Mouse (Mus musculus): Measurements from ENCODE around the gene Farp1. TPM values are rescaled to one million over a fixed set of nuclear protein-coding genes. Genes with fewer than 3 reads are reported as not detected.
"Not testable (repeated sequence)": the region's sequence is repeated elsewhere in the genome, so short reads cannot be mapped to it uniquely, and the experiment has no call there.

Gene Farp1
- polyA plus RNA-seq, 1 experiment from 2014 or later = 24.8 TPM

- ATAC-seq (ENCODE audit: low FRiP score) = no peak
- H3K27me3 ChIP-seq = peaks cover 24% of the 10 kb centered on the region
- no peaks in the 10 kb centered on the region for H3K36me3 ChIP-seq
- H3K4me2 ChIP-seq = peak overlapping the region; percentile 86
- peak overlapping the region; percentile 85 for H3K4me3 ChIP-seq
- peaks cover 35% of the 10 kb centered on the region for H3K4me1 ChIP-seq (replicated peaks)
- H3K9me3 ChIP-seq = no peaks in the 10 kb centered on the region
- WGBS = 4% methylated on average over 19 of the region's 19 CpGs
- peak overlapping the region; percentile 94 for H3K9ac ChIP-seq
- peak overlapping the region; percentile 76 for H3K27ac ChIP-seq
Observed at GRCm38 (mm10) chr14:121036612-121037221, 1.7 kb downstream of the Farp1 start.

GRCm38 (mm10) chr14:121037276-121037675 is 2.3 kb downstream of the Farp1 start:
- peak overlapping the region; percentile 76 for H3K27ac ChIP-seq
- peaks cover 35% of the 10 kb centered on the region for H3K4me1 ChIP-seq (replicated peaks)
- no peaks in the 10 kb centered on the region for H3K9me3 ChIP-seq
- H3K9ac ChIP-seq = peak overlapping the region; percentile 94
- peaks cover 24% of the 10 kb centered on the region for H3K27me3 ChIP-seq
- no peaks in the 10 kb centered on the region for H3K36me3 ChIP-seq
- ATAC-seq (ENCODE audit: low FRiP score) = no peak
- WGBS = 33% methylated on average over 7 of the region's 7 CpGs
- H3K4me2 ChIP-seq = peak overlapping the region; percentile 86
- H3K4me3 ChIP-seq = peak overlapping the region; percentile 85

- Histone ChIP-seq H3K27ac (no peak overlapping the region), H3K4me1 (replicated peaks) (peaks cover 35% of the 10 kb centered on the region), H3K4me3 (no peak overlapping the region), H3K4me2 (peak overlapping the region; percentile 86; the same call in 1 of the 2 replicates), H3K36me3 (no peaks in the 10 kb centered on the region), H3K9ac (no peak overlapping the region), H3K9me3 (no peaks in the 10 kb centered on the region), H3K27me3 (peaks cover 10% of the 10 kb centered on the region)
- ATAC-seq (ENCODE audit: low FRiP score) = no peak
- 57% methylated on average over 5 of the region's 5 CpGs for WGBS
Observed at GRCm38 (mm10) chr14:121038676-121039075, 3.7 kb downstream of the Farp1 start.

- no peak for ATAC-seq (ENCODE audit: low FRiP score)
- H3K4me2 ChIP-seq = no peak overlapping the region
- no peak overlapping the region for H3K4me3 ChIP-seq
- H3K9ac ChIP-seq = no peak overlapping the region
- H3K27ac ChIP-seq = no peak overlapping the region
- H3K4me1 ChIP-seq (replicated peaks) = peaks cover 14% of the 10 kb centered on the region
- 82% methylated on average over 3 of the region's 3 CpGs for WGBS
- no peaks in the 10 kb centered on the region for H3K27me3 ChIP-seq
- H3K9me3 ChIP-seq = no peaks in the 10 kb centered on the region
- H3K36me3 ChIP-seq = peaks cover 6% of the 10 kb centered on the region; the same call in 1 of the 2 replicates
Observed at GRCm38 (mm10) chr14:121044145-121044544, 9.1 kb downstream of the Farp1 start.

GRCm38 (mm10) chr14:121046313-121046961 is 11.4 kb downstream of the Farp1 start:
- peaks cover 6% of the 10 kb centered on the region; the same call in 1 of the 2 replicates for H3K36me3 ChIP-seq
- peak overlapping the region; percentile 30; the same call in 1 of the 2 replicates for H3K27ac ChIP-seq
- H3K4me3 ChIP-seq = no peak overlapping the region
- no peaks in the 10 kb centered on the region for H3K27me3 ChIP-seq
- no peak for ATAC-seq (ENCODE audit: low FRiP score)
- no peak overlapping the region for H3K9ac ChIP-seq
- H3K9me3 ChIP-seq = no peaks in the 10 kb centered on the region
- H3K4me1 ChIP-seq (replicated peaks) = peaks cover 14% of the 10 kb centered on the region
- 82% methylated on average over 9 of the region's 9 CpGs for WGBS
- H3K4me2 ChIP-seq = no peak overlapping the region

GRCm38 (mm10) chr14:121047780-121048179 is 12.8 kb downstream of the Farp1 start:
- Histone ChIP-seq H3K9me3 (no peaks in the 10 kb centered on the region), H3K4me3 (no peak overlapping the region), H3K9ac (no peak overlapping the region), H3K27me3 (no peaks in the 10 kb centered on the region), H3K36me3 (peaks cover 6% of the 10 kb centered on the region; the same call in 1 of the 2 replicates), H3K4me1 (replicated peaks) (peaks cover 19% of the 10 kb centered on the region), H3K27ac (no peak overlapping the region), H3K4me2 (no peak overlapping the region)
- WGBS = 87% methylated on average over 6 of the region's 6 CpGs
- no peak for ATAC-seq (ENCODE audit: low FRiP score)

GRCm38 (mm10) chr14:121051002-121051401 is 16.0 kb downstream of the Farp1 start:
- H3K27ac ChIP-seq = not testable (repeated sequence)
- 93% methylated on average over 3 of the region's 4 CpGs for WGBS

GRCm38 (mm10) chr14:121053020-121053518 is 18.1 kb downstream of the Farp1 start:
- peak; percentile 35; the same call in 1 of the 2 replicates for ATAC-seq (ENCODE audit: low FRiP score)
- Histone ChIP-seq H3K27ac (peak overlapping the region; percentile 55; the same call in 1 of the 2 replicates), H3K9me3 (no peaks in the 10 kb centered on the region), H3K4me1 (replicated peaks) (peaks cover 24% of the 10 kb centered on the region), H3K36me3 (no peaks in the 10 kb centered on the region), H3K4me3 (no peak overlapping the region), H3K4me2 (peak overlapping the region; percentile 11; the same call in 1 of the 2 replicates), H3K27me3 (no peaks in the 10 kb centered on the region), H3K9ac (no peak overlapping the region)
- 6% methylated on average over 5 of the region's 5 CpGs for WGBS

More at GRCm38 (mm10) chr14:121051002-121051401, 16.0 kb downstream of the Farp1 start:
- ATAC-seq (ENCODE audit: low FRiP score); H3K27me3 ChIP-seq; H3K9me3 ChIP-seq; H3K4me3 ChIP-seq; H3K36me3 ChIP-seq; H3K4me2 ChIP-seq; H3K9ac ChIP-seq: not testable (repeated sequence)
- H3K4me1 ChIP-seq (replicated peaks) = peaks cover 31% of the 10 kb centered on the region

GRCm38 (mm10) chr14:121054062-121054461 is 19.1 kb downstream of the Farp1 start:
- no peaks in the 10 kb centered on the region for H3K27me3 ChIP-seq
- WGBS = 67% methylated on average over 5 of the region's 5 CpGs
- no peaks in the 10 kb centered on the region for H3K36me3 ChIP-seq
- no peaks in the 10 kb centered on the region for H3K9me3 ChIP-seq
- H3K4me3 ChIP-seq = no peak overlapping the region
- H3K27ac ChIP-seq = 0 out of 2 replicates have a peak overlapping the region, but pooled peaks have one; percentile 55
- H3K4me1 ChIP-seq (replicated peaks) = peaks cover 24% of the 10 kb centered on the region
- no peak for ATAC-seq (ENCODE audit: low FRiP score)
- no peak overlapping the region for H3K9ac ChIP-seq
- H3K4me2 ChIP-seq = no peak overlapping the region

GRCm38 (mm10) chr14:121057750-121058149 is 22.8 kb downstream of the Farp1 start:
- H3K27ac ChIP-seq = no peak overlapping the region
- no peak overlapping the region for H3K4me3 ChIP-seq
- no peak overlapping the region for H3K9ac ChIP-seq
- H3K27me3 ChIP-seq = no peaks in the 10 kb centered on the region
- H3K36me3 ChIP-seq = no peaks in the 10 kb centered on the region
- H3K4me2 ChIP-seq = no peak overlapping the region
- peaks cover 43% of the 10 kb centered on the region for H3K4me1 ChIP-seq (replicated peaks)
- WGBS = 99% methylated on average over 5 of the region's 5 CpGs
- ATAC-seq (ENCODE audit: low FRiP score) = no peak
- H3K9me3 ChIP-seq = no peaks in the 10 kb centered on the region

GRCm38 (mm10) chr14:121058481-121058880 is 23.5 kb downstream of the Farp1 start:
- Histone ChIP-seq H3K36me3 (no peaks in the 10 kb centered on the region), H3K9ac (no peak overlapping the region), H3K27ac (no peak overlapping the region), H3K27me3 (no peaks in the 10 kb centered on the region), H3K9me3 (no peaks in the 10 kb centered on the region), H3K4me1 (replicated peaks) (peaks cover 44% of the 10 kb centered on the region), H3K4me3 (no peak overlapping the region), H3K4me2 (no peak overlapping the region)
- no peak for ATAC-seq (ENCODE audit: low FRiP score)
- WGBS = 100% methylated on average over 1 of the region's 1 CpGs

- no peak overlapping the region for H3K4me2 ChIP-seq
- no peak for ATAC-seq (ENCODE audit: low FRiP score)
- H3K27ac ChIP-seq = 0 out of 2 replicates have a peak overlapping the region, but pooled peaks have one; percentile 9
- no peak overlapping the region for H3K9ac ChIP-seq
- H3K27me3 ChIP-seq = no peaks in the 10 kb centered on the region
- no peak overlapping the region for H3K4me3 ChIP-seq
- WGBS = 24% methylated on average over 10 of the region's 10 CpGs
- H3K4me1 ChIP-seq (replicated peaks) = peaks cover 42% of the 10 kb centered on the region
- no peaks in the 10 kb centered on the region for H3K36me3 ChIP-seq
- H3K9me3 ChIP-seq = no peaks in the 10 kb centered on the region
Observed at GRCm38 (mm10) chr14:121059266-121059665, 24.3 kb downstream of the Farp1 start.

Measured in hindbrain, embryonic 13.5 days (tissue).